Mouse (Mus musculus): ENCODE measurements around the gene Rai2. TPM values are rescaled to one million over a fixed set of nuclear protein-coding genes. Genes with fewer than 3 reads are reported as not detected.

Gene Rai2
- 2.4 and 2.8 TPM in 2 replicates for polyA plus RNA-seq (2015; fragmentation: Nextera tagmentation; extraction: Ambion mirVana)

- Histone ChIP-seq H3K4me1 (no peaks in the 10 kb centered on the region), H3K36me3 (no peaks in the 10 kb centered on the region), H3K27ac (no peak within 1 kb of the TSS), H3K4me3 (peak within 1 kb of the TSS; percentile 49), H3K9me3 (no peaks in the 10 kb centered on the region), H3K9ac (peak within 1 kb of the TSS; percentile 32), H3K27me3 (peaks cover 47% of the 10 kb centered on the region), H3K4me2 (peak within 1 kb of the TSS; percentile 89)
- ATAC-seq (ENCODE audit: borderline replicate concordance, extremely low read depth, low FRiP score, low TSS enrichment) = peak; percentile 77
- 18% methylated on average over 49 of the region's 79 CpGs for WGBS
Observed at GRCm38 (mm10) chrX:161716865-161717763, at the start of gene Rai2. Rai2 (plus strand) TSS chrX:161717069.

GRCm38 (mm10) chrX:161689336-161689735, 27.5 kb upstream of the Rai2 start:
- H3K27ac ChIP-seq = no peak overlapping the region
- no peaks in the 10 kb centered on the region for H3K36me3 ChIP-seq
- H3K4me2 ChIP-seq = no peak overlapping the region
- H3K4me3 ChIP-seq = no peak overlapping the region
- H3K9me3 ChIP-seq = no peaks in the 10 kb centered on the region
- no peaks in the 10 kb centered on the region for H3K4me1 ChIP-seq
- H3K9ac ChIP-seq = no peak overlapping the region
- 59% methylated on average over 3 of the region's 3 CpGs for WGBS
- ATAC-seq (ENCODE audit: borderline replicate concordance, extremely low read depth, low FRiP score, low TSS enrichment) = no peak
- H3K27me3 ChIP-seq = peaks cover 12% of the 10 kb centered on the region; the same call in 1 of the 2 replicates

- H3K27me3 ChIP-seq = peaks cover 47% of the 10 kb centered on the region
- H3K4me2 ChIP-seq = peak overlapping the region; percentile 89
- no peak overlapping the region for H3K9ac ChIP-seq
- peak overlapping the region; percentile 49 for H3K4me3 ChIP-seq
- 39% methylated on average over 5 of the region's 9 CpGs for WGBS
- H3K36me3 ChIP-seq = no peaks in the 10 kb centered on the region
- no peak overlapping the region for H3K27ac ChIP-seq
- H3K4me1 ChIP-seq = no peaks in the 10 kb centered on the region
- H3K9me3 ChIP-seq = no peaks in the 10 kb centered on the region
- no peak for ATAC-seq (ENCODE audit: borderline replicate concordance, extremely low read depth, low FRiP score, low TSS enrichment)
Observed at GRCm38 (mm10) chrX:161716503-161716864, 385 bp upstream of the Rai2 start.

- H3K4me2 ChIP-seq = peak overlapping the region; percentile 89
- 14% methylated on average over 26 of the region's 26 CpGs for WGBS
- peak overlapping the region; percentile 32 for H3K9ac ChIP-seq
- no peak for ATAC-seq (ENCODE audit: borderline replicate concordance, extremely low read depth, low FRiP score, low TSS enrichment)
- H3K4me1 ChIP-seq = no peaks in the 10 kb centered on the region
- H3K27me3 ChIP-seq = peaks cover 51% of the 10 kb centered on the region
- H3K36me3 ChIP-seq = no peaks in the 10 kb centered on the region
- H3K9me3 ChIP-seq = no peaks in the 10 kb centered on the region
- no peak overlapping the region for H3K27ac ChIP-seq
- peak overlapping the region; percentile 49 for H3K4me3 ChIP-seq
Observed at GRCm38 (mm10) chrX:161717764-161718382, 1.0 kb downstream of the Rai2 start.

- Histone ChIP-seq H3K4me3 (peak overlapping the region; percentile 49; the same call in 1 of the 2 replicates), H3K4me1 (no peaks in the 10 kb centered on the region), H3K9ac (no peak overlapping the region), H3K27ac (no peak overlapping the region), H3K27me3 (peaks cover 58% of the 10 kb centered on the region), H3K9me3 (no peaks in the 10 kb centered on the region), H3K4me2 (peak overlapping the region; percentile 89), H3K36me3 (no peaks in the 10 kb centered on the region)
- 17% methylated on average over 11 of the region's 11 CpGs for WGBS
- ATAC-seq (ENCODE audit: borderline replicate concordance, extremely low read depth, low FRiP score, low TSS enrichment) = no peak
Observed at GRCm38 (mm10) chrX:161718548-161718947, 1.7 kb downstream of the Rai2 start.

- H3K9ac ChIP-seq = no peak overlapping the region
- no peaks in the 10 kb centered on the region for H3K4me1 ChIP-seq
- H3K4me2 ChIP-seq = no peak overlapping the region
- 46% methylated on average over 4 of the region's 4 CpGs for WGBS
- H3K36me3 ChIP-seq = no peaks in the 10 kb centered on the region
- no peak overlapping the region for H3K4me3 ChIP-seq
- H3K27me3 ChIP-seq = peaks cover 61% of the 10 kb centered on the region
- ATAC-seq (ENCODE audit: borderline replicate concordance, extremely low read depth, low FRiP score, low TSS enrichment) = no peak
- H3K27ac ChIP-seq = no peak overlapping the region
- no peaks in the 10 kb centered on the region for H3K9me3 ChIP-seq
Observed at GRCm38 (mm10) chrX:161721082-161721481, 4.2 kb downstream of the Rai2 start.

- Histone ChIP-seq H3K27me3 (peaks cover 45% of the 10 kb centered on the region), H3K4me2 (0 out of 2 replicates have a peak overlapping the region, but pooled peaks have one; percentile 16), H3K36me3 (no peaks in the 10 kb centered on the region), H3K27ac (no peak overlapping the region), H3K9ac (no peak overlapping the region), H3K9me3 (no peaks in the 10 kb centered on the region), H3K4me3 (no peak overlapping the region), H3K4me1 (no peaks in the 10 kb centered on the region)
- whole genome bisulfite sequencing = 21% methylated on average over 9 of the region's 9 CpGs
- ATAC-seq (ENCODE audit: borderline replicate concordance, extremely low read depth, low FRiP score, low TSS enrichment) = no peak
Observed at GRCm38 (mm10) chrX:161723391-161723808, 6.5 kb downstream of the Rai2 start.

GRCm38 (mm10) chrX:161726257-161726656, 9.4 kb downstream of the Rai2 start:
- H3K4me2 ChIP-seq = no peak overlapping the region
- 67% methylated on average over 1 of the region's 1 CpGs for WGBS
- ATAC-seq (ENCODE audit: borderline replicate concordance, extremely low read depth, low FRiP score, low TSS enrichment) = no peak

GRCm38 (mm10) chrX:161728507-161728906, 11.6 kb downstream of the Rai2 start:
- ATAC-seq (ENCODE audit: borderline replicate concordance, extremely low read depth, low FRiP score, low TSS enrichment) = no peak

More at GRCm38 (mm10) chrX:161726257-161726656, 9.4 kb downstream of the Rai2 start:
- Histone ChIP-seq H3K27ac (no peak overlapping the region), H3K4me1 (no peaks in the 10 kb centered on the region), H3K27me3 (peaks cover 34% of the 10 kb centered on the region), H3K9me3 (no peaks in the 10 kb centered on the region), H3K36me3 (no peaks in the 10 kb centered on the region), H3K4me3 (no peak overlapping the region), H3K9ac (no peak overlapping the region)

GRCm38 (mm10) chrX:161730026-161730425, 13.2 kb downstream of the Rai2 start:
- Histone ChIP-seq H3K27me3 (peaks cover 18% of the 10 kb centered on the region), H3K27ac (no peak overlapping the region), H3K9me3 (no peaks in the 10 kb centered on the region), H3K9ac (no peak overlapping the region), H3K4me2 (no peak overlapping the region), H3K36me3 (no peaks in the 10 kb centered on the region), H3K4me3 (no peak overlapping the region), H3K4me1 (0 out of 2 replicates have a peak, but pooled peaks cover 4% of the 10 kb centered on the region)
- no peak for ATAC-seq (ENCODE audit: borderline replicate concordance, extremely low read depth, low FRiP score, low TSS enrichment)

More at GRCm38 (mm10) chrX:161728507-161728906, 11.6 kb downstream of the Rai2 start:
- Histone ChIP-seq H3K27me3 (peaks cover 21% of the 10 kb centered on the region), H3K9me3 (no peaks in the 10 kb centered on the region), H3K4me3 (no peak overlapping the region), H3K9ac (no peak overlapping the region), H3K4me1 (no peaks in the 10 kb centered on the region), H3K27ac (no peak overlapping the region), H3K36me3 (no peaks in the 10 kb centered on the region), H3K4me2 (no peak overlapping the region)
- 38% methylated on average over 4 of the region's 4 CpGs for WGBS

- no peaks in the 10 kb centered on the region for H3K9me3 ChIP-seq
- no peak overlapping the region for H3K4me2 ChIP-seq
- peaks cover 17% of the 10 kb centered on the region for H3K27me3 ChIP-seq
- ATAC-seq (ENCODE audit: borderline replicate concordance, extremely low read depth, low FRiP score, low TSS enrichment) = no peak
- H3K27ac ChIP-seq = no peak overlapping the region
- H3K36me3 ChIP-seq = no peaks in the 10 kb centered on the region
- 0 out of 2 replicates have a peak, but pooled peaks cover 4% of the 10 kb centered on the region for H3K4me1 ChIP-seq
- H3K9ac ChIP-seq = no peak overlapping the region
- WGBS = 80% methylated on average over 3 of the region's 3 CpGs
- no peak overlapping the region for H3K4me3 ChIP-seq
Observed at GRCm38 (mm10) chrX:161731859-161732258, 15.0 kb downstream of the Rai2 start.
